Mouse (Mus musculus): ENCODE results near the gene Dctn3.
"Not testable (repeated sequence)": the region's sequence is repeated elsewhere in the genome, so short reads cannot be mapped to it uniquely, and the experiment has no call there.

The Dctn3 gene

DNA sequence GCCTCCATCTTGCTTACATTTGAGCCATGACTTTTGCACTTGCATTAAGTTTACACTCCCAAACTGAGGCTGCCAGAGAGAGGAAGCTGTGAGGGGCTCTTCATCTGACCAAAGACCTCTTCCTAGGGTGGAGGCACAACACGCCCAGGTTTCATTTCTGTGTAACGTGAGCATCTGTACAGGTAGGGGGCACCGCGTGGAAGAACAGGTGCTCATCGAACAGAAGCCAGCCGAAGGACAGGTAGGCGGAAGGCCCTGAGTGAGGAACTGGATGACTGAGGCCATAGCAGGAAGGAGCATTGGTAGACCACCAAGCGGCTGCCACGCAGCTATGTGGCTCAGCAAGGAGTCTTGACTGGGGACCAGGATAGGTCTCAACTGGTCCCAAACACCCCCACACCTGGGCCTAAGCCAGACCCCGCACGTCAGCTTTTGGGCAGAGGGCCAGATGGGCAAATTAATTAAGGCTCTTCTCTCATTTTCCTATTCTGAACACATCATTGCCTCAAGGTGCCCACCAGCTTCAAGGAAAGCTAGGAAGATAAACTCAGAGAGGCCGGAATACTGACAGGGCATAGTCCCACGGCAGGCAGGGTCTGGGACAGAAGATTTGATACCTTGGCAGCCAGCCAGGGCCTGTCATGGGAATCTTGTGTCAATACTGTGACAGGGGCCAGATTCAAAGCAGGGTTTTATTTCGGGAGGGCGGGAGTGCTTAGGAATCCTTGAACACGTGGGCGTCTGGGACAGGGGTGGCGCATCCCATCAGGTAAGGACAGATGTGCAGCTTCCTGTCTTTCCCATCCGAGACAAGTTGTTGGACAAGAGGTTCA, 16.8 kb downstream of the Dctn3 start:
- in situ Hi-C loops (cut with MboI, MseI) = loop anchor here (25.0 kb wide), 1 partner anchor 619 kb away; the partner anchor contains the start of gene Aqp3

DNA sequence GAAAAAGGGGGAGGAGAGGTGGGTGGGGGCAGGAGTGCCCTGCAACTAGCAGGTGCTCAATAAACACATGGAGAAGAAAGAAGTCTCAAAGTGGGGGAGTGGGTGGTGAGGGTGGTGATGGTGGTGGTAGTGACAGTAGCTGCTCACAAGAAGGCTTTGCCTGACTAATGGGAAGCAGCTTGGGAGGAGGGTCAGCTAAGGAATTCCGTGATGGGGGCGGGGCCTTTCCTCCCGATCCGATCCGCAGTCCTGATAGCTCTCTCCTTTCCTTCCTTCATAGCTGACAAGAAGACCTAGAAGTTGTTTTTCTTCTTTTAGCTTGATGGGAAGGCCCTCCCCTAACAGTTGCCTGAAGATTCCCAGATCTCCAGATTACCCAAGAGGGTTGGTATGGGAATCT, 18.3 kb downstream of the Dctn3 start:
- in situ Hi-C loops (cut with MboI, MseI) = loop anchor here (25.0 kb wide), 1 partner anchor 617 kb away; the partner anchor contains the start of gene Aqp3

DNA sequence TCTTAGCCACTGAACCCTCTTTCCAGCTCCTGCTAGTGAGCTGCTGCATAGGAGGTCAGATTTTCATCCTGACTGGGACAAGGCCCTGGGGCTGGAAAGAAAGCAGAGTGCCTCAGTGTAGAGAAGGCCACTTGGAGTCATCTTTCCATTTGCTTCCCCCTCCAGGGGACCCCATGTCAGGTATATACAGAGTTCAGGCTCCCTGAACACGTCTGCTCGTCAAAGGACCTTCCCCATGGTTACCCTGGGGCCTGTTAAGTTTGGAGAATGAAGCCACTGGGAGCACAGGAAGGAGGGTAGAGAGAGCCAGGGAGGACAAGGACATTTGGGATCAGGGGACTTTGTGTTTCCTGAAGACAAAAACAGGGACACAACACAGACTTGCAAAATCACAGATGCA, 20.7 kb downstream of the Dctn3 start:
- in situ Hi-C loops (cut with MboI, MseI) = loop anchor here (25.0 kb wide), 1 partner anchor 615 kb away; the partner anchor contains the start of gene Aqp3

DNA sequence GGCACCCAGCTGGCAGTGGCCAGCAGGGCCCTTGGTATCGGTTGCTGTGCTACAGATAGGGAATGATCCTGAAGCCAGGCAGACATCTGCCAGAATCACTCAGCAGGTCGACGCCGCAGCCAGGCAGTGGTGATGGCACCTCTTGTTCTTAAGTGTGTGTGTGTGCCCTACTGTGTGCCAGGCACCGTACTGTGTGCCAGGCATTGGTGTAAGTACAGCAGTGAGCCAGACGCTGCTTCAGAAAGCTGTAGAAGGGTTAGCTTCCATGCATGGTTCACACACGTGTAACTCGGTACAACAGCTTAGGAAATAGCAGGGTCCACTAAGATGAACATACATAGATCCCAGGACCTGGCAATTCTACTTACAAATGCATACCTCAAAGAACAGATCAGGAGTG, 22.7 kb downstream of the Dctn3 start:
- in situ Hi-C loops (cut with MboI, MseI) = loop anchor here (25.0 kb wide), 1 partner anchor 613 kb away; the partner anchor contains the start of gene Aqp3

DNA sequence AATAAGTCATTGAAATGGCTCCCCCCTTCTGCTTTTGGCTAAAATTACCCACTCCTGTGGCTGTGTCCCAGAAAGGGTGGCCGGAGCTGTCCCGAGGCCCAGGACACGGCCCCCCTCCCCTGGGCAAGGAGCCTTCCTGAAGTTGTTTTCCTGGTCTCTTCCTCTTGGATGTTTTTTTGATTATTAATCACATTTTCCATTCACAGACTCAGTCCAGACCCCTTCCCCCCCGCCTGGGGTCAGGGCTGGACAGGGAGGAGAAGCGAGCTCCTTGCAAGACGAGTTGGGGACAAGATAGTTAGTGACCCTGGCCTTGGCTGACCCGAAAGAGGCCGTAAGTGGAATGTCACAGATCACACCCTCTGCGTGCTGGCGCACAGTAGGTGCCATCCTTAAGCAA, 23.2 kb downstream of the Dctn3 start, which contains the start of gene Il11ra1:
Gene Il11ra1 (plus strand): TSS at position 207 of the 400 bp plus-strand sequence.
- in situ Hi-C loops (cut with MboI, MseI) = loop anchor here (5.0 to 25.0 kb wide), 2 partner anchors 473 to 612 kb away; partner anchors contain the start of gene Aqp3

DNA sequence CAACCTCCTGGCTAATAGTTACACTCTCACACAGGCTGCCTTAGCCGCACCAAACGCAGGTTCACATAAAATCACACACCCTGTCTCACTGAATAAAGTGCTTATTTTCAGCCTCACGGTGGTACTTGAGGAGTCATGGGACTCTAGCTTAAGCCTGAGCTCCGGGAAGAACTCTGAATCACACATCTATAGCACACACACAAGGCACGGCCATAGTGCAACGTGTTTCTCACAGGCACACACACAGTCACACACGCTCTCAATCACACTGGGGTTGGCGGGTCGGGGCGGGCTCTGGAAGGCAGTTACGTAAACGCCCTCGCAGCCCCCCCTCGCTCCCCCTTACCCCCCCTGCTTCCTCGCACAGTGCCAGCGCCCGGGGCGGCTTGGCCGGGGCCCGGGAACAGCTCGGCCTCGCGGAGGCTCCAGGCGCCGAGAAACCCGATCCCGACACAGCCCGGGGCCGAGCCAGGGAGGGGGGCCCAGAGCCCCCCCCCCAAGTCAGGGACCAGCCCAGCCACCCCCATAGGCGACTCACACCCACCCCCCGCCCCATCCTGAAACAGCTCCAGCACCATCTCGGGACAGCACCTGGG, 24.5 kb downstream of the Dctn3 start:
- in situ Hi-C loops (cut with MboI, MseI) = loop anchor here (5.0 kb wide), 1 partner anchor 474 kb away; no protein-coding TSS in a partner anchor

DNA sequence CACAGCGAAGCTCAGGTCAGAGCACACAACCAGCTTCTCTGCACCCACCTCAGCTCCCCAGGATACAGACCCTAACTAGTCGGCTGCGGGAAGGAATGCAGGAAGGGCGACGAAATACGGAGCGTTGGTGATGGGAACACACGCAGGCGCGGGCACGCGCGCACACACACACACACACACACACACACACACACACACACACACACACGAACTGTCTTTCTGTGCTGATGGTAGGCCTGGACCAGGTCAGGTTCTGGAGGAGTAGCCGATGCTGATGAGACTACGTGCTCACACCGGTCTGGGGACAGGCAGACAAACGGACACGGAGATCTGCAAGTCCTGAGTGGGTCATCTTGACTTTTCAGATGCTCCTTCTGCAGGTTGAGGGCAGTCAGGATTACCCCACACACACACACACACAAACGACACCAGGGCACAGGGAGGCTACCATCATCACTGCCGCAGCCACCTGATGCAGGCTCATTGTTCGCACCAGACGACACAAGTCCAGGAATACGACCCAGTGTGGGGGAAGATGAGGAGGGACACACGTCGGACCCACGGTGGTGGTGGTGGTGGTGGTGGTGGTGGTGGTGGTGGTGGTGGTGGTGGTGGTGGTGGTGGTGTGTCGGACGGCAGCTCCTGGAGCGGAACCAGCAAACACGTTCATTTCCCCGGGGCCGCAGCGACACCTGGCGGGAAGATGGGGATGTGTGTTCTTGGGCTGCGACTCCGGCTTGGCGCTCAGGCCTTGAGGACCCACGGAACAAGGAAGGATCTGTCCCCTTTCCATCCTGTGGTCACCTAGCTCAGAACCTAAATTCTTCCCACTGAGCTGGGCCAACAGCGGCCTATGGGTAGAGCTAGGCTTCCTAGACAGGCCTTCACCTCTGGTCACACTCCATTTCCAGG, 25.8 kb downstream of the Dctn3 start, which contains the start of gene Cntfr:
Gene Cntfr (minus strand): TSS at position 160 of the 912 bp plus-strand sequence.
- in situ Hi-C loops (cut with MboI, MseI) = loop anchor here (5.0 kb wide), 1 partner anchor 475 kb away; no protein-coding TSS in a partner anchor

DNA sequence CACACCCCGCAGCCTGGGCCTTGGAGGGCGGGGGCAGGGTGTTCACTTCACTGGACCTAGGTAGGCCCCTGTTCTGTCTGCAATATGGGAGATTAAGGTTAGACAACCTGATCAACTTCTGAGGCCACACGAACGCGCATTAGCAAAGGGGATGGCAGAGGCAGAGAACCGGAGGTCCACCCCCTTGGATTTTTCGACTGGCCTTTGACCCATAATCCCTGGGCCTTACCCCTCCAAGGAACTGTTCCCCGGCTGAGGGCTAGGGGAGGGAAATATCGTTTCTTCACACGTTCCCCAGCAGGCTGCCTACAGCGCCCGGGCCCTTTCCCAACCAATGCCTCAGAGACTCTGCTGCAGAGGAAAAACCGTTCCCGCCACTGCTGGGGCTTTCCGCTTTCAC, 26.5 kb downstream of the Dctn3 start:
- in situ Hi-C loops (cut with MboI, MseI) = loop anchor here (5.0 kb wide), 1 partner anchor 476 kb away; no protein-coding TSS in a partner anchor

DNA sequence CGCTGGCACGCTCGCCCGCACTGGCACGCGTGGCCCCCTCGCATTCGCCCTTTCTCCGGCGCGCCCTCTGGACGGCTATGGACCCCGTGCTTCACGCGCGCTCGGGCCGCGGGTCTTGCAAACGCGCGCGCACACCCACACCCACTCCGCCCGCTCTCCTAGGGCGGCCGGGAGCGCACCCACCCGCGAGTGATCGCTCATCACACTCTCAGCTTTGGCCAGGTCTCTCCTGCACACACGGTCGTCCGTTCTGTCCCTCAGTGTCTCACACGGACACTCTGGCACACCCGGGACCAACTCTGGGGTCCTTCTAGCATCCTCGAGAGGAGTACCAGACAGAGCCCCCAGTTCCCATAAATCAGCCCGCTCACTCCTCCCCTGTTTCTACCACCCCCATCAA, 27.2 kb downstream of the Dctn3 start:
- in situ Hi-C loops (cut with MboI, MseI) = loop anchor here (5.0 kb wide), 1 partner anchor 477 kb away; no protein-coding TSS in a partner anchor

DNA sequence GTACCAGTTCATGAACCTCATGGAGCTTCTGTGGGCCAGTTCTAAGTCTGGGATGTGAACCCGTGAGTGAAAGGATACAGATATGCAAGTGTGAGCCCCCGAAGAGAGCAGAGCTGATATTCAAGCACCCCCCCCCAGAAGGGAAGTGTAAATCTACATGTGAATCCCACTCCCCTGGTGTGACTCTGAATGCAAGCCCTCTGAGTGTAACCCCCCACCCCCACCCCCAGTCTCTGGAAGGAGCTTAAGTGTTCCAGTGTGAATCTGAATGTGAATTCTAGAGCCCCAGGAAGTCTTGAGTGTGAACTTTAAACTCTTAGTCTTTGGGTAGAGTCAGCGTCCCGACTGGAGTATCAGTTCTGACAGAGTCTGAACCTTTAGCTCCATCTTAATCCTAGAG, 29.5 kb downstream of the Dctn3 start:
- in situ Hi-C loops (cut with MboI, MseI) = loop anchor here (5.0 kb wide), 1 partner anchor 979 kb away; no protein-coding TSS in a partner anchor

DNA sequence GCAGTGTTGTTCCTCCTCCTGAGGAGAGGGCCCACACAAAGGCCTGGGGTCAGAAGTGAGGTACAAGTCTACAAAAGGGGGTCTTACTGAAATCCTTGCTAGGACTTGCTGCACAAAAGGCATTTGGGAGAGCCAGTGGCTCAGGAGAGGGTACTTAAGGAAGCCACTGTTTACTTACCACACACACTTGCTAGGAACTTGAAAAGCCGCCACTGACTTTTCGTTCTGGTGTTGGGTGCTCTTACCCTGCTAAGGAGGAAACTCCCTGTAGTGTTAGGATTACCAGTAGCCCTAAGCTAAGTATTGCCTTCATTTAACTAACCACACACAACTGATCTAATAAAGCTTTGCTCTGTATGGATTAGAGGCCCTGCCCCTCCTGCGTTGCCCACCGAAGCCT, 33.0 kb downstream of the Dctn3 start:
- in situ Hi-C loops (cut with MboI, MseI) = loop anchor here (5.0 kb wide), 1 partner anchor 982 kb away; no protein-coding TSS in a partner anchor

DNA sequence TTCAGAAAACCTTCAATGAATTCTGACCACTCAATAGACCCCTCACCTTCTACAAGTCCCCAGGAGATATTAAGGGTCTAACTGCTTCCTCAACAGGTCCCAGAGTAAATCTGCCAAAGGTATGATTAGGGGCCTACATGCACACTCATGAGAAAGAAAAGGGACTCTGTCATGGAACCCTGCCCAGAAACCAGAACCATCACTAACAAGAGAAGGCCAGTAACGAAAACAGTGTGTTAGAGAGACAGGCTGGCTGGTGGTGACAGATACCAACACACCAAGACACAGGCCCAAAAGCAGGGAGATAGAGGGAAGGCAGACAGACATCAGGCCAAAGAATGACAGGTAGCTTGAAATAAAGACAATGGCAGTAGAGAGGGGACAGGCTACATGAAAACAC, 34.4 kb downstream of the Dctn3 start:
- in situ Hi-C loops (cut with MboI, MseI) = not testable (repeated sequence)

DNA sequence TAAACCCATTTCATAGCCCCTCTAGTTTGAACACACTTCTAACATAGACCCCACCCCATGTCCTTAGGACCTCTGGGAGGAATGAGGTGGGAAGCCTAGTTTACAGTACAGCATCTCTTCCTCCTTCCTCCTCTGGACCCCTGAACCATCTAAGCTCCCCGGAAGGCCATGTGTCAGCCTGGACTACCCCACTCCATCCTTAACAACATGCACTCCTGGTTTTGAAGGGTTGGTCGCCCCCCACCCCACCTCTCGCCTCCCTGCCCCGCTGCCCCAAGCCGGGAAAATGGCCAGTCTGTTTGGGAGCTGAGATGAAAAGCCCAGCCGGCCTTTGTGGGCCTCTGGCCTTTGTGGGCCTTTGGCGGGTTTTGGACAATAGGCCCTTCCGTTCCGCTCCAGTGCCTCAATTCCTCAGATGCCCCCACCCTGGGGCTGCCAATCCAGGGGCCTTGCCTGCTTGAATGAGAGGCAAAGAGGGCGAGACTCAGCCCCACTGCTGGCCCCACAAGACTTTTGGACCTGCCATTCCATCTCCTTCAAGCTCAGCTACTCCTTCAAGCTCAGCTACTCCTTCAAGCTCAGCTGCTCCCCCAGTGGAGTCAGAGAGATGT, 37.0 kb downstream of the Dctn3 start:
- in situ Hi-C loops (cut with MboI, MseI) = not testable (repeated sequence)

DNA sequence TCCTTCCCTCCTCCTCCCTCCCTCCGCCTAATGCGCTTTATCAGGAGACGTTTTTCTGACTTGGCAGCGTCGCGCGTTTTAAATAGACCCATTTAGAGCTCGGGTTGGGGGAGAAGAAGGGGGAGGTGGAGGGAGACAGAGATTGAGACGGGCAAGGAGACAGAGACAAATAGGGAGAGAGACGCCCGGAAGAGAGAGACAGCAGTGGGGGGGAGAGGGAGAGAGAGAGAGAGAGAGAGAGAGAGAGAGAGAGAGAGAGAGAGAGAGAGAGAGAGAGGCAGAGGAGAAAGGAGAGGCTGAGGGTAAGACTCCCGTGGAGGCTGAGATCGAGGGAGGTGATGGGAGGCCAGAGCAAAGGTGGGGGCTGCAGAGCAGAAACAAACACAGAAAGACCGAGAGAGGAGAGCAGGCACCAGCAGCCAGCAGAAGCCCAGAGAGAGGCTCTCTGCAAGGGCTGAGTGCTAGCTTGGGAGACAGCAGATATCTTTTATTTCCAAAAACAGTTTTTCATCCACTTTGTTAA, 38.0 kb downstream of the Dctn3 start:
- in situ Hi-C loops (cut with MboI, MseI) = not testable (repeated sequence)

DNA sequence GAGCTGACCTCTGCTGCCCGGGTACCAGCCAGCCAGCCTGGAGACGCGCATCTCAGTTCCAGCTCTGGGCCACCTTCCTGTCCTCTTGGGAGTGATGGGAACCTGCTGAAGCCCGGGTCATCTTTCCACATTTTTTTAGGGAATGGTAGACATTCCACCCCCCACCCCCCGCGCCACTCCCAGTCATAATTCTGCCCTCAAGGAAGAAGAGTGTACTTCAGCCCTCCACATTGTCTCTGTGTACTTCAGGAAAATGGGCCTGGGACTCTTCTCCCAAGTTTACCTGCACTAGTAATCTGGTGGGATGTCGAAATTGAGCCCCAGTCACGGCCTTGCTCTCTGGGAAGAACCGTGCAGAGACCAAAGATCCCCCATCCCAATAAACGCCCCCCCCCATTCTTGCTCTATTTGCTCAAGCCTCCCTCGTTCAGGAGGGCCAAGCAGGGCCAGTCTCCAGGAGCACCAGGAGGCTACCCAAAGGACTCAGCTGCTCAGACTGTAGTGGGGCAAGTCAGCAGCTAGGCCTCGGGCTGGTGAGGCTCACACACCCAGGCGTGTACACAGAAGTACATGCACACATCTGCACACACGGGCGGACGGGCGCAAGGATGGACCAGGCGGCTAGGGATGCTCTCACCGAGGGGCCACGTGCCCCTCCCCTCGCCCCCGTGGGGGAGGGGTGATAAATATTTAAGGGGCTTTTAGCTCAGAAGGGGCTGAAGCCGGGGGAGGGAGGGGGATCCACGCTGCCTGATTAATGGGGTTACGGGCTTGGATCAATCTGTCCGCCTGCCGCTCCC, 38.6 kb downstream of the Dctn3 start:
- in situ Hi-C loops (cut with MboI, MseI) = not testable (repeated sequence)

DNA sequence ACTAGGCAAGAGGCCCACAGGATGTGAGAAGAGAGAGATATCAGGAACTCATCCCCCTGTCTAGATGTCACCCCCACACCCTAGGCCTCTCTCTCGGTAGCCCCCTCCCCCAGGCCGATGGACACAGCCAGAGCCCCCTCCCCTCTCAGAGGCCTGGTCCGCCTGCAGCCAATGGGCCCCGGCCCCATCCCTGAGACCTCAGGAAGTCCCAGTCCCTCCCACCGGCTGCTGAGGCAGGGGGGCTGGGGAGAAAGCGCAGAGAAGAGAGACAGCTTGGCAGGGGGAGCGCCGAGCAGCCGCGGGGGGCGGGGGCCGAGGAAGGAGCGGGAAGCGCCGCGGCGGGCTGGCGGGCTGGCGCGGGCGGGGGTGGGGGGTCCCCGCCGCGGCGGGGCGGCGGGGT, 39.7 kb downstream of the Dctn3 start:
- in situ Hi-C loops (cut with MboI, MseI) = not testable (repeated sequence)

DNA sequence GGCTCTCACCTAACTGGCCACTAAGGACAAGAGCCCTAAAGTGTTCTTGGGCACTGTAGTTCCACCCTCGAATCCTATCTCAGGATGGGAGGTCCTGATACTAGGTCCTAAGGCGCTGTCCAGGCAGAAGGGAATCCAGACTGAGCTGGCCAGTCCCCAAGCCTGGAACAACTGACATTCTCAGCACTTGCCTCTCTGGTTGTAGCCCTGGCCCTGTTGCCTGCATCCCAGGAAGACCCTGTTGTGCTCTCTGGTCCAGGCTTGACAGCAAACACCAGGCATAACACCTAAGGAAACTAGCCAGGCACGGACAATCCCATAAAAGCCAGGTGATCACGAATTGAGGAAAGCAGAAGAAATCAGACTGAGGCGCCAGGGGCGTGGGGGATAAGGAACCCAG, 40.2 kb downstream of the Dctn3 start:
- in situ Hi-C loops (cut with MboI, MseI) = no loop called here

DNA sequence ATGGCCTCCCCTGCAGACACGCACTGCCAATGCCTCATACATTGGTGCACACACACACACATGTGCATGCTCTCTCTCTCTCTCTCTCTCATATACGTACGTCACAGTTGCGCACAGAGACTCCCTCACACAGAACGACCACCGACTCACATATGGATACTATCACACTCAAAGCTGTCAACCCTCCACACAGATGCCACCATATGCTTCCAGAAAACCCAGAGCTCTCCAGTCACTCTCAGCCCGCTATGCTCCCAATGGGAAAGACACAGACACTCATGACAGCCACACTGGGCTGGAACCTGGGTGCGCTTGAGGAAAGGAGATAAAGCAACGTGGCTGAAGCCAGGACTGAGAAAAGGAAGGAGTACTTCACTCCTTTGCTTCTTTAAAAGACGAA, 41.0 kb downstream of the Dctn3 start:
- in situ Hi-C loops (cut with MboI, MseI) = no loop called here

DNA sequence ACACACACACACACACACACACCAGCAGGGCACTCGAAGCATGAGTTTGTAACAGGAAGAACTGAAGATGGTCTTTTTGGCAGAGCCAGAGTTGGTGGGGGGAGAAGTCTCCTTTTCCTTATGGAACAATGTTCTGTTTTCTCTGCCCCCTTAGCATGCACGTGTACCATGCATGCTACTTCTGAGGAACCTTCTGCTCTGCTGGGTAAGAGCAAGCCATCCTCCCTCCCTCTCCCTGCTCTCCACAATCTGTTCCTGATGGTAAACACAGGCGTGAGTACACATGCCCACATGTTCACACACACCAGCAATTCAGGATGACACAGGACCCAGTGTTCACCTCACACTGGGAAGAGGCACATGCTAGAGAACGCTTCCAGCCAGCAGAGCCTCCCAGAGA, 41.8 kb downstream of the Dctn3 start:
- in situ Hi-C loops (cut with MboI, MseI) = no loop called here

DNA sequence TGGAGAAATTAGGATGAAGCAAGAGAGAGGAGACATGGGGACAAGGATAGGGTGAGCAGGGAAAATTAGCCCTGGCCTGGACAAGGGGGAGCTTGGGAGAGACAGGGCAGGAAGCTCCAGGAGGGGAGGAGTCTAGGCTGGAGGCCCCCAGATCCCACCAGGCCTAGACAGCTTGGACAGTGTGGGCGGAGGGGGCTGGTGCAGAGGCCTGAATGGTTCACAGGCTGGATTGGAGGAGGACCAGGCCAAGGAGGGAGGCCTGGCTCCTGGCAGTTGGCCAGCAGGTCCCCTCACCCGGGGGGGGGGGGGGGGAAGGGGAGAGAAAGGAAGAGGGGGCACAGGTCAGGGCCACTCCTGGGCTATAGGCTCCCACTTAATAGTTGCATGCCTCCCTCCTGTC, 43.7 kb downstream of the Dctn3 start:
- in situ Hi-C loops (cut with MboI, MseI) = no loop called here
